Mouse (Mus musculus): ENCODE measurements around the gene Sema4d. TPM values are rescaled to one million over a fixed set of nuclear protein-coding genes. Genes with fewer than 3 reads are reported as not detected.
"Not testable (repeated sequence)": the region's sequence is repeated elsewhere in the genome, so short reads cannot be mapped to it uniquely, and the experiment has no call there.

Gene Sema4d
- polyA plus RNA-seq, 1 experiment from 2014 or later, result 8.7 TPM

- Histone ChIP-seq H3K4me3 (no peak overlapping the region), H3K27me3 (ENCODE audit: insufficient read depth, poor library complexity, severe bottlenecking) (no peaks in the 10 kb centered on the region), H3K9me3 (no peaks in the 10 kb centered on the region), H3K4me1 (0 out of 2 replicates have a peak, but pooled peaks cover 3% of the 10 kb centered on the region), H3K36me3 (peaks cover 59% of the 10 kb centered on the region), H3K27ac (no peak overlapping the region)
- no peak for DNase-seq (ENCODE audit: low spot score)
- 69% methylated on average over 3 of the region's 3 CpGs for WGBS
Measured at GRCm38 (mm10) chr13:51688688-51689087, 104.9 kb downstream of the Sema4d start.

- WGBS, result 95% methylated on average over 5 of the region's 5 CpGs
- Histone ChIP-seq H3K27ac (no peak overlapping the region), H3K36me3 (peaks cover 76% of the 10 kb centered on the region), H3K27me3 (ENCODE audit: insufficient read depth, poor library complexity, severe bottlenecking) (no peaks in the 10 kb centered on the region), H3K4me3 (no peak overlapping the region), H3K4me1 (0 out of 2 replicates have a peak, but pooled peaks cover 3% of the 10 kb centered on the region), H3K9me3 (no peaks in the 10 kb centered on the region)
- DNase-seq (ENCODE audit: low spot score), result no peak
Measured at GRCm38 (mm10) chr13:51686966-51687365, 106.6 kb downstream of the Sema4d start.

- 73% methylated on average over 7 of the region's 7 CpGs for WGBS
- Histone ChIP-seq H3K36me3 (peaks cover 85% of the 10 kb centered on the region), H3K4me3 (no peak overlapping the region), H3K27me3 (ENCODE audit: insufficient read depth, poor library complexity, severe bottlenecking) (no peaks in the 10 kb centered on the region), H3K4me1 (0 out of 2 replicates have a peak, but pooled peaks cover 3% of the 10 kb centered on the region), H3K9me3 (no peaks in the 10 kb centered on the region), H3K27ac (no peak overlapping the region)
- DNase-seq (ENCODE audit: low spot score), result no peak
Measured at GRCm38 (mm10) chr13:51685290-51685966, 108.1 kb downstream of the Sema4d start.

- no peaks in the 10 kb centered on the region for H3K4me1 ChIP-seq
- no peak for DNase-seq (ENCODE audit: low spot score)
- peaks cover 98% of the 10 kb centered on the region for H3K36me3 ChIP-seq
- no peaks in the 10 kb centered on the region for H3K27me3 ChIP-seq (ENCODE audit: insufficient read depth, poor library complexity, severe bottlenecking)
- no peak overlapping the region for H3K4me3 ChIP-seq
- 93% methylated on average over 8 of the region's 8 CpGs for WGBS
- H3K27ac ChIP-seq, result no peak overlapping the region
- H3K9me3 ChIP-seq, result no peaks in the 10 kb centered on the region
Measured at GRCm38 (mm10) chr13:51681634-51682033, 111.9 kb downstream of the Sema4d start.

GRCm38 (mm10) chr13:51681076-51681475 is 112.5 kb downstream of the Sema4d start:
- no peak for DNase-seq (ENCODE audit: low spot score)
- Histone ChIP-seq H3K4me3 (no peak overlapping the region), H3K36me3 (peaks cover 98% of the 10 kb centered on the region), H3K4me1 (no peaks in the 10 kb centered on the region), H3K27me3 (ENCODE audit: insufficient read depth, poor library complexity, severe bottlenecking) (no peaks in the 10 kb centered on the region), H3K27ac (no peak overlapping the region), H3K9me3 (no peaks in the 10 kb centered on the region)
- 77% methylated on average over 5 of the region's 5 CpGs for WGBS

- no peak for DNase-seq (ENCODE audit: low spot score)
- no peak overlapping the region for H3K27ac ChIP-seq
- peaks cover 98% of the 10 kb centered on the region for H3K36me3 ChIP-seq
- H3K9me3 ChIP-seq, result no peaks in the 10 kb centered on the region
- H3K4me3 ChIP-seq, result no peak overlapping the region
- no peaks in the 10 kb centered on the region for H3K4me1 ChIP-seq
- no peaks in the 10 kb centered on the region for H3K27me3 ChIP-seq (ENCODE audit: insufficient read depth, poor library complexity, severe bottlenecking)
- 49% methylated on average over 4 of the region's 4 CpGs for WGBS
Measured at GRCm38 (mm10) chr13:51679332-51679731, 114.2 kb downstream of the Sema4d start.

GRCm38 (mm10) chr13:51678687-51679086 is 114.9 kb downstream of the Sema4d start:
- Histone ChIP-seq H3K27ac (no peak overlapping the region), H3K4me3 (no peak overlapping the region), H3K36me3 (peaks cover 99% of the 10 kb centered on the region), H3K9me3 (no peaks in the 10 kb centered on the region), H3K4me1 (no peaks in the 10 kb centered on the region), H3K27me3 (ENCODE audit: insufficient read depth, poor library complexity, severe bottlenecking) (no peaks in the 10 kb centered on the region)
- no peak for DNase-seq (ENCODE audit: low spot score)
- 94% methylated on average over 6 of the region's 6 CpGs for WGBS

- 80% methylated on average over 7 of the region's 7 CpGs for WGBS
- H3K27me3 ChIP-seq (ENCODE audit: insufficient read depth, poor library complexity, severe bottlenecking), result no peaks in the 10 kb centered on the region
- peaks cover 99% of the 10 kb centered on the region for H3K36me3 ChIP-seq
- DNase-seq (ENCODE audit: low spot score), result no peak
- H3K4me1 ChIP-seq, result no peaks in the 10 kb centered on the region
- no peaks in the 10 kb centered on the region for H3K9me3 ChIP-seq
- H3K27ac ChIP-seq, result no peak overlapping the region
- no peak overlapping the region for H3K4me3 ChIP-seq
Measured at GRCm38 (mm10) chr13:51677630-51678185, 115.8 kb downstream of the Sema4d start.

- no peaks in the 10 kb centered on the region for H3K4me1 ChIP-seq
- H3K36me3 ChIP-seq, result peaks cover 94% of the 10 kb centered on the region
- DNase-seq (ENCODE audit: low spot score), result no peak
- H3K4me3 ChIP-seq, result no peak overlapping the region
- H3K27ac ChIP-seq, result no peak overlapping the region
- 89% methylated on average over 12 of the region's 12 CpGs for WGBS
- H3K27me3 ChIP-seq (ENCODE audit: insufficient read depth, poor library complexity, severe bottlenecking), result no peaks in the 10 kb centered on the region
- no peaks in the 10 kb centered on the region for H3K9me3 ChIP-seq
Measured at GRCm38 (mm10) chr13:51677041-51677440, 116.5 kb downstream of the Sema4d start.

GRCm38 (mm10) chr13:51676641-51677040 is 116.9 kb downstream of the Sema4d start:
- H3K4me3 ChIP-seq, result no peak overlapping the region
- 80% methylated on average over 4 of the region's 4 CpGs for WGBS
- H3K27ac ChIP-seq, result no peak overlapping the region
- H3K9me3 ChIP-seq, result no peaks in the 10 kb centered on the region
- no peaks in the 10 kb centered on the region for H3K27me3 ChIP-seq (ENCODE audit: insufficient read depth, poor library complexity, severe bottlenecking)
- H3K4me1 ChIP-seq, result no peaks in the 10 kb centered on the region
- no peak for DNase-seq (ENCODE audit: low spot score)
- H3K36me3 ChIP-seq, result peaks cover 93% of the 10 kb centered on the region

GRCm38 (mm10) chr13:51668195-51668594 is 125.4 kb downstream of the Sema4d start:
- H3K4me3 ChIP-seq; H3K9me3 ChIP-seq; H3K27ac ChIP-seq; DNase-seq (ENCODE audit: low spot score); H3K4me1 ChIP-seq; H3K27me3 ChIP-seq (ENCODE audit: insufficient read depth, poor library complexity, severe bottlenecking): not testable (repeated sequence)
- WGBS, result 89% methylated on average over 12 of the region's 12 CpGs
- H3K36me3 ChIP-seq, result peaks cover 85% of the 10 kb centered on the region

GRCm38 (mm10) chr13:51663561-51663960 is 130.0 kb downstream of the Sema4d start:
- peaks cover 93% of the 10 kb centered on the region for H3K36me3 ChIP-seq
- WGBS, result 93% methylated on average over 2 of the region's 2 CpGs
- H3K9me3 ChIP-seq, result no peaks in the 10 kb centered on the region
- no peak overlapping the region for H3K27ac ChIP-seq
- H3K4me1 ChIP-seq, result no peaks in the 10 kb centered on the region
- H3K4me3 ChIP-seq, result no peak overlapping the region
- no peaks in the 10 kb centered on the region for H3K27me3 ChIP-seq (ENCODE audit: insufficient read depth, poor library complexity, severe bottlenecking)
- no peak for DNase-seq (ENCODE audit: low spot score)

GRCm38 (mm10) chr13:51659573-51659972 is 134.0 kb downstream of the Sema4d start:
- 95% methylated on average over 7 of the region's 7 CpGs for WGBS
- no peaks in the 10 kb centered on the region for H3K9me3 ChIP-seq
- H3K27me3 ChIP-seq (ENCODE audit: insufficient read depth, poor library complexity, severe bottlenecking), result no peaks in the 10 kb centered on the region
- H3K27ac ChIP-seq, result no peak overlapping the region
- peaks cover 94% of the 10 kb centered on the region for H3K36me3 ChIP-seq
- H3K4me1 ChIP-seq, result no peaks in the 10 kb centered on the region
- no peak overlapping the region for H3K4me3 ChIP-seq
- DNase-seq (ENCODE audit: low spot score), result no peak
